Mouse (Mus musculus) C2C12 (cell line): ENCODE measurements around the gene Cd164. TPM values are rescaled to one million over a fixed set of nuclear protein-coding genes. Genes with fewer than 3 reads are reported as not detected.

Source experiments
- H3K27me3 ChIP-seq: one replicate; pipeline ENCODE4 v1.6.1; 2011; ENCODE audit not compliant: control insufficient read depth, insufficient read depth, insufficient read length
- H3K36me3 ChIP-seq: one replicate; pipeline ENCODE4 v1.6.1; 2011; ENCODE audit not compliant: control insufficient read depth, insufficient read depth
- H3K4me3 ChIP-seq: one replicate; pipeline ENCODE4 v1.5.1; 2011; ENCODE audit warnings: mild to moderate bottlenecking, control low read depth; ENCODE audit not compliant: poor library complexity, insufficient read depth, severe bottlenecking
- H3K79me2 ChIP-seq: one replicate; pipeline ENCODE4 v1.6.1; 2011; ENCODE audit not compliant: control insufficient read depth, insufficient read depth
- H3K79me3 ChIP-seq: one replicate; pipeline ENCODE4 v1.6.1; 2011; ENCODE audit warnings: low read depth, control low read depth
- H3ac ChIP-seq: one replicate; pipeline ENCODE3; 2011; ENCODE audit warnings: low read depth; ENCODE audit not compliant: control insufficient read depth, insufficient read length
- CEBPB ChIP-seq: IDR thresholded peaks from one replicate; pipeline ENCODE4 v1.6.1; 2011; ENCODE audit warnings: low read depth, mild to moderate bottlenecking, control low read depth, moderate library complexity
- CTCF ChIP-seq: IDR thresholded peaks from one replicate; pipeline ENCODE4 v1.5.1; 2011; ENCODE audit not compliant: control insufficient read depth, insufficient read depth, insufficient read length
- FOSL1 ChIP-seq: IDR thresholded peaks from one replicate; pipeline ENCODE4 v1.8.0; 2011; ENCODE audit warnings: mild to moderate bottlenecking, low read length; ENCODE audit not compliant: poor library complexity, insufficient read depth, severe bottlenecking
- MAX ChIP-seq: IDR thresholded peaks from one replicate; pipeline ENCODE4 v1.6.1; 2011; ENCODE audit warnings: mild to moderate bottlenecking, control low read depth
- MYOD1 ChIP-seq: IDR thresholded peaks from one replicate; pipeline ENCODE4 v1.6.1; 2011; ENCODE audit warnings: low read depth; ENCODE audit not compliant: control insufficient read depth, insufficient read length
- MYOG ChIP-seq: IDR thresholded peaks from one replicate; pipeline ENCODE4 v1.6.1; 2011; ENCODE audit not compliant: control insufficient read depth, insufficient read length; ENCODE audit errors: extremely low read depth
- USF1 ChIP-seq: IDR thresholded peaks from one replicate; pipeline ENCODE4 v1.6.1; 2011; ENCODE audit warnings: low read depth, mild to moderate bottlenecking, control low read depth, moderate library complexity
- polyA plus RNA-seq: library from polyadenylated mRNA; unstranded; fragments of >200 nt; fragmentation: generic; extraction: Trizol; gene quantifications from one replicate; pipeline ENCODE4 v1.2.1, GENCODE M21; 2012; ENCODE audit warnings: missing spikeins

The Cd164 gene
- polyA plus RNA-seq, 1 experiment, result 53.2 TPM

DNA sequence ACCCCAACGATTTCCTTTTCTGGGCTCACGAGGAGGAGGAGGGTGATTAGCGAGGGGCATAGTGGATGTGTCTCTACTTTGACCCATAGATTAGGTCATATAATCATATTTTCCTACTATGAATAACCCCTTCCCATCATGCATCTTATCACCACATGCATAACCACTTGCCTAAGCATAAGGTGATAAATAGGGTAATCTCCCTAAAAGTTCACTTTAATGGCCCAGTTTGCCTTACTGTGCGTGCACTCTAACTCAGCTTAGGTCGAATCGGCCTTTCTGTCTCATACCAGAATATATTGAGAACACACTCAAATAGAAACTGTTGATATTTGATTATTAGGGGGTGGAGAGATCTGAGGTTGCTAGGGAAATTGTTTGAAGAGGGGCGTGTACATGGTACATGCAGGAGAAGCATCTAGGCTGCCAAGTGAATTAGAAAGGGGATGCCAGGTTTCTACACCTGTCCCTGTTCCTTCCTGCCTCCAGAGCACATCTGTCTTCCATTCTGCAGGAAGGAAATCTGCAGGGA, 26.1 kb downstream of the Cd164 start:
- no peaks in the 10 kb centered on the region for H3K79me3 ChIP-seq
- H3K27me3 ChIP-seq, result no peaks in the 10 kb centered on the region
- no peak overlapping the region for H3ac ChIP-seq
- no peak for TF ChIP-seq MAX
- no peak for TF ChIP-seq MYOG
- no peak for TF ChIP-seq FOSL1
- TF ChIP-seq CEBPB, result no peak
- no peak for TF ChIP-seq USF1
- TF ChIP-seq CTCF, result no peak
- TF ChIP-seq MYOD1, result no peak
- no peaks in the 10 kb centered on the region for H3K79me2 ChIP-seq
- H3K4me3 ChIP-seq, result no peak overlapping the region
- H3K36me3 ChIP-seq, result no peaks in the 10 kb centered on the region

- TF ChIP-seq MYOD1, result no peak
- TF ChIP-seq MAX, result no peak
- TF ChIP-seq MYOG, result no peak
- no peak for TF ChIP-seq USF1
- TF ChIP-seq CTCF, result no peak
- no peak for TF ChIP-seq CEBPB
- TF ChIP-seq FOSL1, result no peak
- no peaks in the 10 kb centered on the region for H3K36me3 ChIP-seq
- H3K79me2 ChIP-seq, result no peaks in the 10 kb centered on the region
- no peak overlapping the region for H3K4me3 ChIP-seq
- H3K79me3 ChIP-seq, result no peaks in the 10 kb centered on the region
- H3K27me3 ChIP-seq, result no peaks in the 10 kb centered on the region
- H3ac ChIP-seq, result no peak overlapping the region
Observed at GRCm38 (mm10) chr10:41546396-41547165, 27.4 kb downstream of the Cd164 start.

- H3K79me2 ChIP-seq, result no peaks in the 10 kb centered on the region
- no peak overlapping the region for H3ac ChIP-seq
- H3K36me3 ChIP-seq, result no peaks in the 10 kb centered on the region
- TF ChIP-seq MYOD1 (peak; percentile 54), CTCF (no peak), USF1 (no peak)
- H3K4me3 ChIP-seq, result no peak overlapping the region
- H3K79me3 ChIP-seq, result no peaks in the 10 kb centered on the region
- H3K27me3 ChIP-seq, result no peaks in the 10 kb centered on the region
Observed at GRCm38 (mm10) chr10:41550711-41551110, 31.5 kb downstream of the Cd164 start.

GRCm38 (mm10) chr10:41552319-41552718, 33.1 kb downstream of the Cd164 start:
- H3ac ChIP-seq, result no peak overlapping the region
- H3K4me3 ChIP-seq, result no peak overlapping the region
- TF ChIP-seq CEBPB, result no peak
- TF ChIP-seq USF1, result no peak
- TF ChIP-seq FOSL1, result no peak
- TF ChIP-seq MAX, result no peak
- no peak for TF ChIP-seq CTCF
- no peak for TF ChIP-seq MYOD1
- TF ChIP-seq MYOG, result no peak
- H3K79me3 ChIP-seq, result no peaks in the 10 kb centered on the region
- no peaks in the 10 kb centered on the region for H3K79me2 ChIP-seq
- H3K36me3 ChIP-seq, result no peaks in the 10 kb centered on the region
- H3K27me3 ChIP-seq, result no peaks in the 10 kb centered on the region

- Histone ChIP-seq H3K79me3 (no peaks in the 10 kb centered on the region), H3K4me3 (no peak overlapping the region), H3K36me3 (no peaks in the 10 kb centered on the region), H3K27me3 (no peaks in the 10 kb centered on the region), H3ac (no peak overlapping the region), H3K79me2 (no peaks in the 10 kb centered on the region)
- TF ChIP-seq MAX (no peak), CEBPB (no peak), MYOD1 (peak; percentile 61)
Observed at GRCm38 (mm10) chr10:41552847-41553589, 33.8 kb downstream of the Cd164 start.

DNA sequence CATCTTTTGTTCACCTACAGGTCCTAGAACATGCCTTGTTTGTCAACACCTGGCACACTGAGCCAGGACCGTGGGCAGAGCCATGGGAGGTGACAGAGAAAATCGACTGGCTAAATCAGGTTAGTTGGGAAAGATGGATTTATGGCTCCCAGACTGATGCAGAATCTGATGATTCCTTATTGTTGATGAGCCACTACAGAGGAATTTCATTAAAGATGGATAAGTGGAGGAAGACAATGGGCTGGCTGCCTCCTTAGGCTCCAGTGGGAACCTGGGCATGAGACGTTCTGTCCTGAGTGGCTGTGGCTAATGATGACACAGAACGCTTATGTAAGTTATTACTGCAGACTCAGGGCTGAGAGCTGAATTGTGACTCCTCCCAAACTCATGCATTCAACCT, 34.5 kb downstream of the Cd164 start:
- no peak overlapping the region for H3ac ChIP-seq
- no peaks in the 10 kb centered on the region for H3K79me3 ChIP-seq
- H3K4me3 ChIP-seq, result no peak overlapping the region
- no peaks in the 10 kb centered on the region for H3K36me3 ChIP-seq
- H3K27me3 ChIP-seq, result no peaks in the 10 kb centered on the region
- H3K79me2 ChIP-seq, result no peaks in the 10 kb centered on the region
- no peak for TF ChIP-seq CTCF
- TF ChIP-seq FOSL1, result no peak
- TF ChIP-seq MYOG, result no peak
- TF ChIP-seq CEBPB, result no peak
- no peak for TF ChIP-seq MAX
- TF ChIP-seq USF1, result no peak
- no peak for TF ChIP-seq MYOD1
